ENCODE assay signal across 9 mouse cellular contexts in the genomic region with DNA sequence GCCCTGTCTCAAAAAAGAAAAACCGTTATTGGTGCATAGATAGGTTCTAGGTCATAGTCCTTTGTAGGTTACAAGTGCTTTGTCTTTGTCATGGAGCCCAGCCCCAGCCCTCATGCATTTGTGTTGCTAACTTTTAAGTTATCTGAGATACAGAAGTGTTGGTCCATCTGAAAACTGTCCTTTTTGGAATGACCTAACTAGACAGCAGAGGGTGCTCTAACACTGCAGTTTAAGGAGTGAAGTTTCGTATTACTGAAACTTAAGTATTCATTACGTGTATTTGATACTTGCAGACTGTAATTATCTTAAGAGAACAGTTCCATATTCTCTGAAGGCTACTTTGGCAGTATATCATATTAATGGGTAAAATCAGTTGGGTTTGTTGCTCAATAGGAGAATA. TPM values are rescaled to one million over a fixed set of nuclear protein-coding genes. Genes with fewer than 3 reads are reported as not detected.
DNase-seq lines count a peak whose midpoint lies in the region; ATAC-seq and TF ChIP-seq lines count a peak whose summit lies in the region.
"Had no signal": no experiment of that assay in that cellular context is flagged by ENCODE, and none has a peak within 500 bp of the region (broad histone marks: within the 10 kb centered on the region; RNA-seq: fewer than 3 reads in every experiment).

No protein-coding gene starts in this region.

- 60% methylated on average over 3 of the region's 3 CpGs for WGBS in forebrain, embryonic 13.5 days
- WGBS in forebrain, embryonic 16.5 days = 47% methylated on average over 3 of the region's 3 CpGs
- 43% methylated on average over 3 of the region's 3 CpGs for WGBS in limb, embryonic 14.5 days
- WGBS in limb, embryonic 10.5 days = 68% methylated on average over 3 of the region's 3 CpGs

- no peak overlapping the region for H3K9ac ChIP-seq in forebrain, embryonic 13.5 days
- H3K9ac ChIP-seq in forebrain, embryonic 16.5 days (replicated peaks; ENCODE audit: low read depth, low read length) = no peak overlapping the region
- H3K9ac ChIP-seq in limb, embryonic 14.5 days (ENCODE audit: low read depth, low read length, severe bottlenecking) = no peak overlapping the region
- H3K9ac ChIP-seq: midbrain, embryonic 12.5 days had no signal

- H3K36me3 ChIP-seq in forebrain, embryonic 13.5 days (ENCODE audit: poor library complexity, severe bottlenecking) = peaks cover 24% of the 10 kb centered on the region
- no peaks in the 10 kb centered on the region for H3K36me3 ChIP-seq in forebrain, embryonic 16.5 days (ENCODE audit: control insufficient read depth, insufficient read depth)
- peaks cover 31% of the 10 kb centered on the region for H3K36me3 ChIP-seq in limb, embryonic 14.5 days (ENCODE audit: control insufficient read depth, insufficient read depth, low read length)
- H3K36me3 ChIP-seq in limb, embryonic 10.5 days = peaks cover 51% of the 10 kb centered on the region

- H3K4me3 ChIP-seq in forebrain, embryonic 13.5 days = no peak overlapping the region
- no peak overlapping the region for H3K4me3 ChIP-seq in forebrain, embryonic 16.5 days (replicated peaks; ENCODE audit: low read length)
- no peak overlapping the region for H3K4me3 ChIP-seq in limb, embryonic 14.5 days (replicated peaks; ENCODE audit: low read length)
- no peak overlapping the region for H3K4me3 ChIP-seq in limb, embryonic 10.5 days
- H3K4me3 ChIP-seq: midbrain, embryonic 12.5 days had no signal

- H3K27me3 ChIP-seq in forebrain, embryonic 13.5 days = no peaks in the 10 kb centered on the region
- H3K27me3 ChIP-seq in forebrain, embryonic 16.5 days (replicated peaks; ENCODE audit: control insufficient read depth, insufficient read depth, low read length) = no peaks in the 10 kb centered on the region
- H3K27me3 ChIP-seq in limb, embryonic 14.5 days (ENCODE audit: control insufficient read depth, insufficient read depth, low read length) = no peaks in the 10 kb centered on the region
- no peaks in the 10 kb centered on the region for H3K27me3 ChIP-seq in limb, embryonic 10.5 days (ENCODE audit: low read depth, poor library complexity, severe bottlenecking)
- H3K27me3 ChIP-seq: midbrain, embryonic 12.5 days had no signal

- DNase-seq in limb, embryonic 14.5 days (ENCODE audit: low spot score) = peak; percentile 30
- no peak for DNase-seq in limb, embryonic 10.5 days (ENCODE audit: low spot score)
- DNase-seq in Muller cell, postnatal 12 days (ENCODE audit: inconsistent ontology term) = peak; percentile 8
- no peak for DNase-seq in spleen, postnatal 14 days (ENCODE audit: low spot score in 2 of 2)

- no peaks in the 10 kb centered on the region for H3K4me1 ChIP-seq in forebrain, embryonic 13.5 days
- no peaks in the 10 kb centered on the region for H3K4me1 ChIP-seq in forebrain, embryonic 16.5 days (replicated peaks; ENCODE audit: control insufficient read depth, insufficient read depth, low read length)
- H3K4me1 ChIP-seq in limb, embryonic 14.5 days (ENCODE audit: control insufficient read depth, insufficient read depth, low read length) = no peaks in the 10 kb centered on the region
- no peaks in the 10 kb centered on the region for H3K4me1 ChIP-seq in limb, embryonic 10.5 days
- H3K4me1 ChIP-seq: midbrain, embryonic 12.5 days had no signal

- no peak overlapping the region for H3K4me2 ChIP-seq in forebrain, embryonic 13.5 days
- no peak overlapping the region for H3K4me2 ChIP-seq in forebrain, embryonic 16.5 days (ENCODE audit: low read length)
- H3K4me2 ChIP-seq in limb, embryonic 14.5 days (replicated peaks; ENCODE audit: low read depth, low read length, severe bottlenecking) = no peak overlapping the region
- H3K4me2 ChIP-seq: midbrain, embryonic 12.5 days had no signal

- ATAC-seq in forebrain, embryonic 13.5 days = 0 out of 2 replicates have a peak, but pooled peaks have one; percentile 36
- ATAC-seq in forebrain, embryonic 16.5 days = no peak
- no peak for ATAC-seq in limb, embryonic 14.5 days (ENCODE audit: low FRiP score, low read depth)
- peak; percentile 56 to 60; a peak in 2 of 4 replicates for ATAC-seq in hematopoietic stem cell, adult 5-6 weeks (replicated peaks in 1 of 2; ENCODE audit: insufficient read depth in 1 of 2, low FRiP score in 2 of 2, low TSS enrichment in 1 of 2, low read depth in 1 of 2, poor library complexity in 2 of 2, severe bottlenecking in 2 of 2)
- ATAC-seq in neutrophil, adult 5-6 weeks (ENCODE audit: extremely low read depth, insufficient number of reproducible peaks, low FRiP score, poor library complexity, severe bottlenecking) = peak; percentile 53; the same call in 1 of the 2 replicates

- TF ChIP-seq POLR2A in limb, embryonic 14.5 days (IDR thresholded peaks at IDR 0.05; ENCODE audit: borderline replicate concordance, extremely low read depth, insufficient read depth, insufficient read length) = no peak

- H3K9me3 ChIP-seq in forebrain, embryonic 13.5 days (replicated peaks) = no peaks in the 10 kb centered on the region
- no peaks in the 10 kb centered on the region for H3K9me3 ChIP-seq in forebrain, embryonic 16.5 days (ENCODE audit: control insufficient read depth, low read length)
- H3K9me3 ChIP-seq in limb, embryonic 14.5 days (ENCODE audit: control insufficient read depth, low read length) = no peaks in the 10 kb centered on the region
- no peaks in the 10 kb centered on the region for H3K9me3 ChIP-seq in limb, embryonic 10.5 days (replicated peaks)
- H3K9me3 ChIP-seq: midbrain, embryonic 12.5 days had no signal

- H3K27ac ChIP-seq in forebrain, embryonic 13.5 days = no peak overlapping the region
- H3K27ac ChIP-seq in forebrain, embryonic 16.5 days (ENCODE audit: low read length) = no peak overlapping the region
- H3K27ac ChIP-seq in limb, embryonic 14.5 days (replicated peaks; ENCODE audit: low read depth, low read length) = no peak overlapping the region
- no peak overlapping the region for H3K27ac ChIP-seq in limb, embryonic 10.5 days
- H3K27ac ChIP-seq: midbrain, embryonic 12.5 days had no signal

RNA-seq across cellular contexts. Expression of gene Atg5, which starts 24.0 kb away (rescaled TPM):
- polyA plus RNA-seq in forebrain, embryonic 13.5 days (2015; fragmentation: Nextera tagmentation; extraction: Ambion mirVana) = 50.6 and 51.9 TPM in 2 replicates
- polyA plus RNA-seq in forebrain, embryonic 16.5 days (2015; fragmentation: Nextera tagmentation; extraction: Ambion mirVana) = 50.2 and 56.1 TPM in 2 replicates
- polyA plus RNA-seq in limb, embryonic 14.5 days (2012; rRNA removed) = 19.5 and 21.2 TPM in 2 replicates
- 50.3 and 55.1 TPM in 2 replicates for polyA plus RNA-seq in limb, embryonic 14.5 days (2014; fragmentation: Nextera tagmentation; extraction: Ambion mirVana)
- 58.5 and 63.3 TPM in 2 replicates for polyA plus RNA-seq in limb, embryonic 10.5 days (2016; fragmentation: Nextera tagmentation; extraction: Ambion mirVana)
- 25.1 and 33.5 TPM in 2 replicates for total RNA-seq in hematopoietic stem cell, adult 5-6 weeks (2017)
- total RNA-seq in neutrophil, adult 5-6 weeks (2017) = 32.4 and 32.7 TPM in 2 replicates

Comparison
In these comparisons a context has a peak if more than half of its experiments do, and no peak if none do; other contexts are left out.
1. ATAC-seq: peak in forebrain, embryonic 13.5 days (single experiment), hematopoietic stem cell, adult 5-6 weeks (2 of 2) and neutrophil, adult 5-6 weeks (single experiment); none in forebrain, embryonic 16.5 days (single experiment) and limb, embryonic 14.5 days (single experiment).
2. DNase-seq: peak in limb, embryonic 14.5 days (single experiment) and Muller cell, postnatal 12 days (single experiment); none in limb, embryonic 10.5 days (single experiment) and spleen, postnatal 14 days (0 of 2).